Mouse (Mus musculus) urinary bladder, postnatal 4 days (tissue): ENCODE data around the gene Togaram2.

ENCODE experiments used
- DNase-seq, 2 experiments: peaks; one replicate each; pipeline ENCODE4 v3.0.0; 2021 to 2022; ENCODE audit warnings: low spot score in 2 of 2

Gene Togaram2

DNA sequence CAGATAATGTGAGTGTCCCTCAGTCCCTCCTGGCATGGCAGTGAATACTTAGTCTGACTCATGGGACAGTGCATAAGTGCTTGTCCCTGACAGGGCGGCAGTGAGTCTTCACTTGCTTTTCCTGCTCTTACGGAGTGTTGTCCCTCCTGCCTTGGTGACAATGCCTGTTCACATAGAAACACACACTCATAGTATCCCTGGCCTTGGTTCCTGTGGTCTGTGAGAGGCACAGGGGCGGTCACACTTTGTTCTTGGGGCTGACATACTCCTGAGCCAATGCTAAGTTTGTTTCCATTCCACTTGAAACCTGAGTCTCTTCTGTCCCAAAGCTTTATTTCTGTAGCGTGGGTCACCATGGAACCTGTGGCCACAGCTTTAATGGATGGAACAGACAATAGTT, 9.3 kb downstream of the Togaram2 start:
- DNase-seq: no peak

DNA sequence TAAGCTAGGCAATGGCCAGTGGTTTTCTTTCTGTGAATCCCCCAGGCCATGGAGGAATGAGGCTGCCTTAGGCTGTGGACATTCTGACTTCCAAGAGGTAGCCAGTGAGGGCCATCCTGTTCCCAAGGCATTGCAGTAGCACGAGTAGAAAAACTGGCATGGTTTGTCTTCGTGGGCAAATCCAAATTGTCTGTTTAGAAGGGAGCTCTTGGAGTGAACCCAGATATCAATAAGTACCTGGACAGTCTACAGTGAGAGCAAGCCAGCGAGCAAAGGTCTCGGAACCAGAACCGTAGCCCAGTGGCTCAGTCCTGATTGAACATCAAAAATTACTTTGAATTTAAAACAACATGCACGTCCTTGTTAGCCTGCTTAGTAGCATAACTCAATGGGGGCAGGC, 10.2 kb downstream of the Togaram2 start:
- no peak for DNase-seq

DNA sequence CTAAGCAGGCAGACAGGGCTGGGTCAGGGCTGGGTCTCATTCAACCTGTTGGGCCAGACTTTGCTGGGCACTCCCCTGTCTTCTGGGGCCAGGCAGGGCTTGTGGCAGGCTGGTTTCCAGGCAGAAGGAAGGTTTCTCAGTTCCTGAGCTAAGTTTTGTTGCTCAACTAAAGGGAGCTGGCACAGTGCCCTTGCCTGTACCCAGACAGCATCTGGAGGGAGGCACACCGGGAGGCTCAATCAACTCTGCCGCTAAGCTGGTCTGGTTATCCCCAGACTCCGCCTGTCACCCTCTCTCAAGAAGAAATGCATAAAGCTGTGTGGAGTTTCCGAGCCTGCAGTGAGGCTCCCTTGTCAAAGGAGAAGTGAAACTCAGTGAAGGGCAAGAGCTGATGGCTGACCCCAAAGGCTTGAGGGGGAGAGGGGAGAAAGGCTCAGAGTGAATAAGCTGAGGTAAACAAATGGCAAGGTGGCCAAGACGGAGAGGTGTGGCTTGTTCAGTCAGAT, 11.1 kb downstream of the Togaram2 start:
- DNase-seq: no peak

GRCm38 (mm10) chr17:71687436-71687835, 14.4 kb downstream of the Togaram2 start:
- DNase-seq: no peak

- DNase-seq: no peak
Measured at GRCm38 (mm10) chr17:71689903-71690302, 16.8 kb downstream of the Togaram2 start.

DNA sequence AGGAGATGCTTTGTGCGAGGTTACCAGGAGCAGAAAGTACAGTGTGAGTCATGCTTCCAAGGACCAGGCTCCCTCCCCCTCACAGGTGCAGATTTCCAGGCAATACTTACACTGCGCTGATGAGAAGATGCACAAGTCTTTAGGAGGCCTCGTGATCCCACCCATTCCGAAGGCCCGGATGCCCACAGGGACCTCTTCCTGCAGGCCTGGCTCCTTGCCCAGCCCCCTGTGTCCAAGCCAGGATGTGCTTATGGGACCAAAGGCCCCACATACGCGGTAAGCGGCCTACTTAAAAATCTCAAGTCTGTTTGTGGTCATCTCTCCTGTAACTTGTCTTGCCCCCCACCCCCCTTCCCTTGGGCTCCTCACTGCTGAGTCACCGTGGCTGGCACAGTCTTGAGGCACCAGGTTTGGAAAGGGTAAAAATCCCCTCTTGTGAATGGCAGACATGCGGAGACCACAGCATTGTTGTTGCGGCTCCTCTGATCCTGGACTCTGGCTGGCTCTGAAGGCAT, 18.4 kb downstream of the Togaram2 start:
- DNase-seq: no peak

GRCm38 (mm10) chr17:71693313-71693712, 20.3 kb downstream of the Togaram2 start:
- no peak for DNase-seq

DNA sequence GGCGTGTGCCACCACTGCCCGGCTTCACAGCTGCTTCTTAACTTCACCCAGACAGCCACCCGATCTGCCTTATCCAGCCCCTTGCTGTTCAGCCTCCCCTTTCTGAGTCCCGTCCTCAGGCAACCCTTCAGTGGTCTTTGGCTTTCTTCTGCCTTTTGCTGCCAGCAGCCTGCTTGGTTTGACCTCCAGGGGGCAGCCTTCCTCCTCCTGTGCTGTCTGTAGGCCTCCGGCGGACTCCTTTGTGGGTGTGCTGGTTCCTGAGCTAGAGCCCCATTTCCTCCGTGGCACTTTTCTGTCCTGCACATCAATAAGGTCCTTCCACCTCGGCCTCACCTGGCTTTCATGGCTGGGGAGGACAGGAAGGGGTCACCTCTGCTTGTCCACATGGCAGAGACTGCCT, 20.7 kb downstream of the Togaram2 start:
- no peak for DNase-seq

- no peak for DNase-seq
Measured at GRCm38 (mm10) chr17:71695151-71695550, 22.1 kb downstream of the Togaram2 start.

GRCm38 (mm10) chr17:71695716-71696315, 22.8 kb downstream of the Togaram2 start:
- no peak for DNase-seq

DNA sequence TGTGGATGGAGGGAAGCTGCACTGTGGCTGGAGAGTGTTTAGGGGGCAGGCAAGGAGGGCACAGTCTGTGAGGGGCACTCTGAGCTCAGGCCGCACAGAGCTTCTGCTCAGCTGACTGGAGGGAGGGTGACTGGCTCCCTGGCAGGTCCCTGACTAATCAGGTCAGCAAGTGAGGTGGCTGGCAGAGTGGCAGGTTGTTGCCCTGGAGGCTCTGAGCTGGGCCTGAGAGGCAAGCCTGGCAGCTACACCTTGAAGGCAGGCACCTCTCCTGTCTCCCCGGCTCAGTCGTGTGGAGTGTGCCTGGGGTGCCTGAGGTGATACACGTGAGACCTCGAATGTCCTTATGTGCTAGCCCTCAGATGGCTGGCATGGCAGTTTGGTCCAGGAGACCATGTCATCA, 23.3 kb downstream of the Togaram2 start:
- DNase-seq: no peak

GRCm38 (mm10) chr17:71697896-71698618, 25.0 kb downstream of the Togaram2 start:
- no peak for DNase-seq

DNA sequence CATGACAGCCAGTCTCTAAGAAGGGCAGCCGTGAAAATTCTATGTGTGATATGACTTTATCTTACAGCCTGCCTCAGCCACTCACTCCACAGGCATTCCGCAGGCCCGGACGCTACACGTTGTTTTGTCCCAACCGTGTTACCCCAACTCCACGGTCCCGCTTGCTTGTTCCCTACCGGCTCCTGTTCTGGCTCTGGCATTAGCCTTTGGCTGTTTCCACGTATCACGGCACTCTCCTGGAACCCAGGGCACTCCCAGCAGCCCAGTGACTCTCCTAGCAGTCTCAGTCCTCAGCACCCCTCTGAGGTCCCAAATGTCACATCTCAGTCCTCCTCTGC, 25.5 kb downstream of the Togaram2 start:
- no peak for DNase-seq

DNA sequence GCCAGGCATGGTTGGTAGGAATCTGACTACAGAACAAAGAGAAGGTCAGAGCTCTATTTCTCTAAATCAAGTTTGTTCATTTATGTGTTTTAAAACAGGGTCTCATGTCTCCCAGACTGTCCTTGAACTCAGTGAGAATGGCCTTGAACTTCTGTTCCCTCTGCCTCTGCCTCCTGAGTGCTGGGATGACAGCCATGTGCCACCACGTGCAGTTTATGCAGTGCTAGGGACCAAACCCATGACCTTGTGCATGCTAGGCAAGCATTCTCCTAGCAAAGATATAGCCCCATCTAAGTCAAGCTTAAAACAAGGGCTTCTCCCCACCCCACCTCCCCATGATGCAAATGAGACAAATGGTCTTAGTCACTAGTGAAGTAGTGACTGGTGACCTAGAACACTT, 32.1 kb downstream of the Togaram2 start:
- DNase-seq: no peak

- DNase-seq: peak in 1 of 2 experiments; percentile 34
Measured at GRCm38 (mm10) chr17:71705550-71706480, 32.8 kb downstream of the Togaram2 start.

DNA sequence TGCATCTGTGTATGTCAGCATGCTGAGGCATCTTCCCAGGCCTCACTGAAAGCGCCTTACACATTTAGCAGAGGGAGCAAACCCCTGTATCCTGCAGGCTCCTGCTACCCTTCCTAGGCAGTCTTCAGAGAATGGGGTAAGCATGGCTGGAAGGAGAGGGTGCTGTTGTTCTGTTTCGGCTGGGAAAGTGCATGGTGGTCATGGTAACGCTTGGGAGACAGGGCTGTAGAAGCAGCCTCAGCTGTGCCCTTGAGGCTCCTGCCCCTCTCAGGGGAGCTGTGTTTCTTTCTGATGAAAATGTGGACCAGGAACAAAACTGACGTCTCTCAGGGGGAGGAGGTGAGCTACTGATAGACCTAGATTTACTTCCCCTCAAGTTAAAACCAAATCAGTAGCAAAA, 34.7 kb downstream of the Togaram2 start:
- DNase-seq: no peak

DNA sequence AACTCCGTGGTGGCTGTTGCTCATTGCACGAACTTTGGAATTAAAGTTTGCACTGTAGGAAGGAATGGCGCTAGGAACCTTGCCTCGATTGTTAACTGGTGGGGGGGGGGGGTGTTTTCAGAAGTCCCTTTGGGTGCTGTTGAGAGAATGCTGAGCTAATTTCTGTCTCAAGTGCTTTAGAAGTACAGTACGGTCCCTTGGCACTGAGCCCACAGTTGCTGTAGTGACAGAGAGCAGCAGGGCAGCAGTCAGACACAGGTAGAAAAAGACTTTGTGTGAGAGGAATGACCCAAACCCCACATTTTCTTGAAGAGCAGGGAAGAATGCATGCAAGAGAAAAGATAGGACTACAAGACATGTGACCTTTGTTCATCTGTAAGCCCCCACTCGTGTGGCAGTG, 39.2 kb downstream of the Togaram2 start:
- no peak for DNase-seq

- no peak for DNase-seq
Measured at GRCm38 (mm10) chr17:71715034-71715433, 42.0 kb downstream of the Togaram2 start.

GRCm38 (mm10) chr17:71717881-71718625, 45.0 kb downstream of the Togaram2 start:
- no peak for DNase-seq

GRCm38 (mm10) chr17:71720434-71720833, 47.4 kb downstream of the Togaram2 start:
- DNase-seq: no peak

GRCm38 (mm10) chr17:71721019-71721418, 48.0 kb downstream of the Togaram2 start:
- DNase-seq: peak in 1 of 2 experiments; percentile 23
